Mouse (Mus musculus): Measurements from ENCODE around the gene Tcp11.
A peak's percentile ranks its signal among the peaks of the same experiment; 100 is the strongest.

- TF ChIP-seq CTCF (IDR thresholded peaks at IDR 0.05; ENCODE audit: control insufficient read depth, insufficient read depth, insufficient replicate concordance, low read depth, low read length) = peak; percentile 96
- TF ChIP-seq POLR2A (IDR thresholded peaks at IDR 0.05; ENCODE audit: control insufficient read depth, low read depth, low read length) = no peak
Measured at GRCm38 (mm10) chr17:28106352-28106751, 25.9 kb upstream of the Tcp11 start.

Measured in testis, adult 2 months (tissue).